Mouse (Mus musculus): ENCODE results near the gene Ankrd37.
A peak's percentile ranks its signal among the peaks of the same experiment; 100 is the strongest.

GRCm38 (mm10) chr8:45975126-45975836 is 30.2 kb downstream of the Ankrd37 start, which contains the start of the genes 1700029J07Rik and Ufsp2:
- TF ChIP-seq POLR2A (IDR thresholded peaks at IDR 0.05; ENCODE audit: insufficient read length, low read depth) (peak; percentile 66), TCF12 (IDR thresholded peaks at IDR 0.05; ENCODE audit: insufficient read depth, poor library complexity, severe bottlenecking) (no peak), POLR2AphosphoS2 (IDR thresholded peaks at IDR 0.05; ENCODE audit: insufficient read length, low read depth) (peak; percentile 88), MYOD1 (IDR thresholded peaks at IDR 0.05; ENCODE audit: control insufficient read depth in 1 of 3, insufficient read length in 2 of 3, low read depth in 2 of 3) (peak in 1 of 3 experiments; percentile 32), USF1 (IDR thresholded peaks at IDR 0.05; ENCODE audit: low read depth) (no peak), CEBPB (IDR thresholded peaks at IDR 0.05; ENCODE audit: insufficient read depth, poor library complexity, severe bottlenecking) (no peak), REST (IDR thresholded peaks at IDR 0.05; ENCODE audit: insufficient read depth, insufficient read length) (no peak), MAX (IDR thresholded peaks at IDR 0.05; ENCODE audit: low read depth) (peak; percentile 6), MYOG (IDR thresholded peaks at IDR 0.05; ENCODE audit: control insufficient read depth in 1 of 3, insufficient read depth in 1 of 3, insufficient read length in 2 of 3, low read depth in 2 of 3) (peak in 1 of 3 experiments; percentile 48), E2F4 (IDR thresholded peaks at IDR 0.05; ENCODE audit: insufficient read depth) (peak; percentile 26), SRF (IDR thresholded peaks at IDR 0.05; ENCODE audit: control insufficient read depth, insufficient read length, low read depth) (peak; percentile 27), TCF3 (IDR thresholded peaks at IDR 0.05; ENCODE audit: insufficient read length, low read depth) (no peak)

Measured in myocyte (in vitro differentiated cells).